Mouse (Mus musculus): ENCODE data around the gene Exosc9. TPM values are rescaled to one million over a fixed set of nuclear protein-coding genes. Genes with fewer than 3 reads are reported as not detected.

Exosc9 gene
- total RNA-seq, 2 experiments from 2014 or later: 37.2 to 42.7 TPM

- DNase-seq (ENCODE audit: extremely low spot score in 1 of 2, low spot score in 2 of 2): peak in 1 of 2 experiments; percentile 37
- Histone ChIP-seq H3K27ac (peak overlapping the region; percentile 71), H3K4me3 (peak overlapping the region; percentile 31; the same call in 1 of the 2 replicates)
- TF ChIP-seq CTCF (IDR thresholded peaks at IDR 0.05): no peak; the same call in 1 of the 2 replicates
- intact Hi-C loops (cut with DNase I): loop anchor here (10.0 kb wide), 1 partner anchor 204 kb away; no protein-coding TSS in a partner anchor
These were observed 21.2 kb upstream of the Exosc9 start for GRCm38 (mm10) chr3:36531242-36531641.

- peak overlapping the region; percentile 31 for H3K4me3 ChIP-seq
- peak overlapping the region; percentile 71 for H3K27ac ChIP-seq
- intact Hi-C loops (cut with DNase I): loop anchor here (10.0 kb wide), 1 partner anchor 203 kb away; no protein-coding TSS in a partner anchor
- no peak for DNase-seq (ENCODE audit: extremely low spot score in 1 of 2, low spot score in 2 of 2)
- no peak for TF ChIP-seq CTCF (IDR thresholded peaks at IDR 0.05)
These were observed 20.3 kb upstream of the Exosc9 start for GRCm38 (mm10) chr3:36531979-36532542.

- Histone ChIP-seq H3K4me3 (no peak overlapping the region), H3K27ac (no peak overlapping the region)
- no peak for TF ChIP-seq CTCF (IDR thresholded peaks at IDR 0.05)
- intact Hi-C loops (cut with DNase I): loop anchor here (10.0 kb wide), 1 partner anchor 202 kb away; no protein-coding TSS in a partner anchor
- DNase-seq (ENCODE audit: extremely low spot score in 1 of 2, low spot score in 2 of 2): no peak
These were observed 19.7 kb upstream of the Exosc9 start for GRCm38 (mm10) chr3:36532738-36533137.

- intact Hi-C loops (cut with DNase I): loop anchor here (10.0 kb wide), 1 partner anchor 202 kb away; no protein-coding TSS in a partner anchor
- Histone ChIP-seq H3K4me3 (no peak overlapping the region), H3K27ac (no peak overlapping the region)
- no peak for TF ChIP-seq CTCF (IDR thresholded peaks at IDR 0.05)
- DNase-seq (ENCODE audit: extremely low spot score in 1 of 2, low spot score in 2 of 2): no peak
These were observed 19.2 kb upstream of the Exosc9 start for GRCm38 (mm10) chr3:36533201-36533672.

- no peak overlapping the region for H3K4me3 ChIP-seq
- intact Hi-C loops (cut with DNase I): loop anchor here (10.0 kb wide), 1 partner anchor 199 kb away; no protein-coding TSS in a partner anchor
- TF ChIP-seq CTCF (IDR thresholded peaks at IDR 0.05): no peak
- DNase-seq (ENCODE audit: extremely low spot score in 1 of 2, low spot score in 2 of 2): no peak
- H3K27ac ChIP-seq: no peak overlapping the region
These were observed 16.4 kb upstream of the Exosc9 start for GRCm38 (mm10) chr3:36536041-36536440.

- no peak for TF ChIP-seq CTCF (IDR thresholded peaks at IDR 0.05)
- Histone ChIP-seq H3K27ac (peak overlapping the region; percentile 44; the same call in 1 of the 2 replicates), H3K4me3 (no peak overlapping the region)
- intact Hi-C loops (cut with DNase I): loop anchor here (10.0 kb wide), 1 partner anchor 197 kb away; no protein-coding TSS in a partner anchor
- DNase-seq (ENCODE audit: extremely low spot score in 1 of 2, low spot score in 2 of 2): peak in 1 of 2 experiments; percentile 34
These were observed 14.5 kb upstream of the Exosc9 start for GRCm38 (mm10) chr3:36537701-36538470.

- no peak overlapping the region for H3K4me3 ChIP-seq
- TF ChIP-seq CTCF (IDR thresholded peaks at IDR 0.05): no peak
- no peak for DNase-seq (ENCODE audit: extremely low spot score in 1 of 2, low spot score in 2 of 2)
These were observed 11.7 kb upstream of the Exosc9 start for GRCm38 (mm10) chr3:36540756-36541155.

GRCm38 (mm10) chr3:36541399-36541798, 11.0 kb upstream of the Exosc9 start:
- TF ChIP-seq CTCF (IDR thresholded peaks at IDR 0.05): no peak

More at GRCm38 (mm10) chr3:36540756-36541155, 11.7 kb upstream of the Exosc9 start:
- intact Hi-C loops (cut with DNase I): no loop called here
- peak overlapping the region; percentile 53 for H3K27ac ChIP-seq

GRCm38 (mm10) chr3:36544961-36545360, 7.4 kb upstream of the Exosc9 start:
- DNase-seq (ENCODE audit: extremely low spot score in 1 of 2, low spot score in 2 of 2): no peak
- intact Hi-C loops (cut with DNase I): no loop called here
- Histone ChIP-seq H3K4me3 (no peak overlapping the region), H3K27ac (no peak overlapping the region)
- no peak for TF ChIP-seq CTCF (IDR thresholded peaks at IDR 0.05)

More at GRCm38 (mm10) chr3:36541399-36541798, 11.0 kb upstream of the Exosc9 start:
- H3K27ac ChIP-seq: peak overlapping the region; percentile 53; the same call in 1 of the 2 replicates
- no peak overlapping the region for H3K4me3 ChIP-seq
- intact Hi-C loops (cut with DNase I): no loop called here
- no peak for DNase-seq (ENCODE audit: extremely low spot score in 1 of 2, low spot score in 2 of 2)

- peak overlapping the region; percentile 87 for H3K27ac ChIP-seq
- TF ChIP-seq CTCF (IDR thresholded peaks at IDR 0.05): no peak
- peak; percentile 20 to 23 for DNase-seq (ENCODE audit: extremely low spot score in 1 of 2, low spot score in 2 of 2)
- intact Hi-C loops (cut with DNase I): no loop called here
- H3K4me3 ChIP-seq: peak overlapping the region; percentile 74
These were observed 1.1 kb upstream of the Exosc9 start for GRCm38 (mm10) chr3:36551343-36551742.

- Histone ChIP-seq H3K27ac (peak overlapping the region; percentile 87), H3K4me3 (peak overlapping the region; percentile 74)
- DNase-seq (ENCODE audit: extremely low spot score in 1 of 2, low spot score in 2 of 2): peak; percentile 19 to 31
- intact Hi-C loops (cut with DNase I): loop anchor here (1.0 kb wide), 2 partner anchors 20 to 31 kb away; partner anchors contain the start of genes Ccna2 and Gm11549
- TF ChIP-seq CTCF (IDR thresholded peaks at IDR 0.05): no peak; the same call in 1 of the 2 replicates
These were observed 488 bp upstream of the Exosc9 start for GRCm38 (mm10) chr3:36551851-36552384.
